Mouse (Mus musculus) ES-E14 (cell line): Measurements from ENCODE around the gene Gipc1. TPM values are rescaled to one million over a fixed set of nuclear protein-coding genes. Genes with fewer than 3 reads are reported as not detected.

ENCODE experiments used
- DNase-seq: peaks from one replicate; pipeline ENCODE4 v3.0.0-alpha.2; 2013; ENCODE audit warnings: low read depth, low spot score
- H3K27ac ChIP-seq: 2 replicates; pipeline ENCODE4 v1.5.1; 2012; ENCODE audit warnings: low read depth, mild to moderate bottlenecking, low read length, moderate library complexity, mixed read lengths; ENCODE audit not compliant: poor library complexity, insufficient read depth, severe bottlenecking
- H3K36me3 ChIP-seq: 2 replicates; pipeline ENCODE4 v1.6.1; 2012; ENCODE audit warnings: mild to moderate bottlenecking, low read length, moderate library complexity, mixed read lengths; ENCODE audit not compliant: control insufficient read depth, poor library complexity, insufficient read depth, severe bottlenecking
- H3K4me1 ChIP-seq, 2 experiments: fragments of 150-350 bp in 1 of 2; sonication (generic) in 1 of 2; 2 replicates each; pipeline ENCODE4 v1.6.1; 2012; ENCODE audit warnings: low read length in 2 of 2, mild to moderate bottlenecking in 1 of 2, mixed read lengths in 1 of 2; ENCODE audit not compliant: control insufficient read depth in 2 of 2, insufficient read depth in 2 of 2, poor library complexity in 1 of 2
- H3K4me3 ChIP-seq, 2 experiments: fragments of 150-350 bp in 1 of 2; sonication (generic) in 1 of 2; 2 replicates each; pipeline ENCODE4 v1.5.1; 2012; ENCODE audit warnings: low read length in 2 of 2, low read depth in 1 of 2, mild to moderate bottlenecking in 1 of 2, mixed read lengths in 1 of 2; ENCODE audit not compliant: insufficient read depth in 1 of 2, poor library complexity in 1 of 2, severe bottlenecking in 1 of 2
- H3K9ac ChIP-seq: 2 replicates; pipeline ENCODE4 v1.6.1; 2012; ENCODE audit warnings: low read depth, mild to moderate bottlenecking, low read length, mixed read lengths; ENCODE audit not compliant: poor library complexity, insufficient read depth, severe bottlenecking
- H3K9me3 ChIP-seq: fragments of 150-350 bp; sonication (generic); 2 replicates; pipeline ENCODE4 v1.6.1; 2012; ENCODE audit warnings: low read depth, mild to moderate bottlenecking, low read length; ENCODE audit not compliant: control insufficient read depth, insufficient read depth
- CHD2 ChIP-seq: IDR thresholded peaks from 2 replicates; pipeline ENCODE4 v1.6.1; 2014; ENCODE audit warnings: mild to moderate bottlenecking, low read depth, low read length, inconsistent platforms
- HCFC1 ChIP-seq: IDR thresholded peaks from 2 replicates; pipeline ENCODE4 v1.6.1; 2012; ENCODE audit warnings: low read length, inconsistent platforms, borderline replicate concordance; ENCODE audit not compliant: insufficient read depth
- MAFK ChIP-seq: IDR thresholded peaks from 2 replicates; pipeline ENCODE4 v1.6.1; 2014; ENCODE audit warnings: mild to moderate bottlenecking, low read depth, low read length, inconsistent platforms; ENCODE audit not compliant: insufficient read depth
- ZC3H11A ChIP-seq: IDR thresholded peaks from 2 replicates; pipeline ENCODE4 v1.6.1; 2012; ENCODE audit warnings: low read depth, mild to moderate bottlenecking, inconsistent platforms, low read length, borderline replicate concordance
- ZNF384 ChIP-seq: IDR thresholded peaks from 2 replicates; pipeline ENCODE4 v1.6.1; 2012; ENCODE audit warnings: low read depth, low read length, inconsistent platforms
- in situ Hi-C, 2 experiments: fragments of 600-800 bp; cut with MboI; formaldehyde crosslinking; loops; one replicate each; pipeline ENCODE4 v1.15.1; 2025; ENCODE audit warnings: low sequenced_read_pairs in 2 of 2, inconsistent platforms in 1 of 2; ENCODE audit not compliant: unreplicated experiment in 2 of 2
- total RNA-seq: library from RNA; depleted of rRNA; stranded (reverse); fragments of 300-350 nt; gene quantifications from 2 replicates; pipeline ENCODE4 v1.2.3, GENCODE M21; 2012

Gipc1 gene
- total RNA-seq, 1 experiment, result 73.7 TPM

DNA sequence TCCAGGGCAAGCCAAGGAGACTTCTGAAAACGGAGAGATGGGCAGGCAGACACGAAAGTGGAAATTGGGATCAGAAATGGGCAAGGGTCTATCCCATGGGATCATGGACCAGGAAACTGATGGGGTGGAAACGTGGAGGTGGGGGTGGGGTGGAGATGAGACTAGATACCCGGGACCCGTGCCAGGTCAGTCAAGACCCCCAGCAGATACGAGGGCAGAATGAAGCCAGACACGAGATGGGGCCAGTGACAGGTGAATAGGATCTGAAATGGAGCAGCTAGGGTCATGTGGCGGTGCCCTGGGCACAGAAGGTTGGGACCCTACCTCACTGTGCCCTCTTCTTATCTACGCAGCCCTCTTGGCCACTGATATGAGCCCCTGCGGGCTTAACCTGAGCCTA, 15.0 kb downstream of the Gipc1 start:
- Histone ChIP-seq H3K36me3 (peaks cover 9% of the 10 kb centered on the region; the same call in 1 of the 2 replicates), H3K4me3 (peak overlapping the region; percentile 66 to 78; a peak in 2 of 4 replicates), H3K27ac (no peak overlapping the region), H3K9me3 (no peaks in the 10 kb centered on the region), H3K4me1 (peaks cover 3 to 16% of the 10 kb centered on the region in 2 experiments; a peak in 2 of 4 replicates), H3K9ac (no peak overlapping the region)
- DNase-seq, result no peak
- in situ Hi-C loops, result no loop called here
- TF ChIP-seq CHD2, result no peak
- TF ChIP-seq ZNF384, result no peak
- TF ChIP-seq HCFC1, result no peak
- no peak for TF ChIP-seq MAFK
- TF ChIP-seq ZC3H11A, result no peak

GRCm38 (mm10) chr8:83668010-83668916, 15.8 kb downstream of the Gipc1 start:
- TF ChIP-seq CHD2 (no peak), ZC3H11A (no peak), HCFC1 (no peak), MAFK (no peak), ZNF384 (no peak)
- in situ Hi-C loops, result no loop called here
- no peaks in the 10 kb centered on the region for H3K9me3 ChIP-seq
- DNase-seq, result no peak
- H3K4me1 ChIP-seq, result peaks cover 3 to 12% of the 10 kb centered on the region in 2 experiments; a peak in 2 of 4 replicates
- peak overlapping the region; percentile 61 for H3K9ac ChIP-seq
- H3K4me3 ChIP-seq, result peak overlapping the region; percentile 66 to 78
- H3K27ac ChIP-seq, result no peak overlapping the region
- peaks cover 9% of the 10 kb centered on the region; the same call in 1 of the 2 replicates for H3K36me3 ChIP-seq

DNA sequence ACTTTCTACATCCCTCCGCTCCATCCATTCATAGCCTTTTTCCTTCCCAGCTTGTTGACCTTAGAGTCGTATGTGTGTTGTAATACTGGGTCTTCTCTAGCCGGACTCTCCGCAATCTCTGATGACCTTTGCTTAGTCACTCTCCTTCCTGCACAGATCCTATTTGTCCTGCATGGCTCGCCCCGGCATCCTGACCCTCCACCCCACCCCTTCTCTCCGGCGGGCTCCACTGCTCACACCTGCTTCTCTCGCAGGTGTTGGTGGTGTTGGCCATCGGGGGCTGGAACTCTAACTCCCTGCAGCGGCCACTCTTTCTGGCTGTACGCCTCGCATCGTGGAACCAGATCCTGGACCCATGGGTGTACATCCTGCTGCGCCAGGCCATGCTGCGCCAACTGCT, 16.5 kb downstream of the Gipc1 start:
- in situ Hi-C loops, result no loop called here
- Histone ChIP-seq H3K9ac (no peak overlapping the region), H3K36me3 (peaks cover 5% of the 10 kb centered on the region; the same call in 1 of the 2 replicates), H3K27ac (no peak overlapping the region), H3K4me1 (peaks cover 3 to 12% of the 10 kb centered on the region in 2 experiments; a peak in 2 of 4 replicates), H3K9me3 (no peaks in the 10 kb centered on the region), H3K4me3 (peak overlapping the region in 1 of 2 experiments; percentile 78; a peak in 2 of 4 replicates)
- TF ChIP-seq ZC3H11A (no peak), CHD2 (no peak)
- DNase-seq, result no peak

DNA sequence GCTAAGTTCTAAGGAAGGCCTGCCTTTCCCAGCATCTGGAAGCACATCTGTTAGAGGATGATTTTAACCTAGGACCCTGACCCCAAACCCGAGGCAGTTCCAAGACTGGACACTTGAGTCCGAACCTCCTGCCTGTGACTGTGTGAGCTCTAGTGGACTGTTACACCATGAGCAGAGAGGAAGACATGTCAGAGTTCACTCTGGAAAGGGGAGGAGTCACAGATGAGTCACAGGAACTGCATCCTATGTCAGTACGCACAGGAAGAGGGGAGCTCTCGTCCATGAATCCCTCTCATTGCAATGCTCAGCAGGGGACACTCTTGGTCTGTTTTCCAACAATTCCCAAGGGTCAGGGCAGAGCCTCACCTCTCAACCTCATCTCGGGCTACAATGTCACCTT, 20.5 kb downstream of the Gipc1 start:
- peaks cover 3 to 8% of the 10 kb centered on the region in 2 experiments; a peak in 2 of 4 replicates for H3K4me1 ChIP-seq
- in situ Hi-C loops, result no loop called here
- no peak for DNase-seq
- H3K27ac ChIP-seq, result no peak overlapping the region
- no peaks in the 10 kb centered on the region for H3K9me3 ChIP-seq
- TF ChIP-seq HCFC1 (no peak), MAFK (no peak), ZNF384 (no peak)
- H3K4me3 ChIP-seq, result no peak overlapping the region
- peaks cover 7% of the 10 kb centered on the region; the same call in 1 of the 2 replicates for H3K36me3 ChIP-seq
- H3K9ac ChIP-seq, result no peak overlapping the region
